Mouse (Mus musculus): ENCODE data around the gene Irgq. TPM values are rescaled to one million over a fixed set of nuclear protein-coding genes. Genes with fewer than 3 reads are reported as not detected.
"Not testable (repeated sequence)": the region's sequence is repeated elsewhere in the genome, so short reads cannot be mapped to it uniquely, and the experiment has no call there.

The Irgq gene
- polyA plus RNA-seq, 1 experiment from 2014 or later = 5.5 TPM

GRCm38 (mm10) chr7:24512355-24512754 lies 18.1 kb upstream of the Irgq start, which contains the start of gene AC161166.1:
Gene AC161166.1, minus strand, starts transcription at chr7:24512455.
- DNase-seq (ENCODE audit: low spot score) = no peak

DNA sequence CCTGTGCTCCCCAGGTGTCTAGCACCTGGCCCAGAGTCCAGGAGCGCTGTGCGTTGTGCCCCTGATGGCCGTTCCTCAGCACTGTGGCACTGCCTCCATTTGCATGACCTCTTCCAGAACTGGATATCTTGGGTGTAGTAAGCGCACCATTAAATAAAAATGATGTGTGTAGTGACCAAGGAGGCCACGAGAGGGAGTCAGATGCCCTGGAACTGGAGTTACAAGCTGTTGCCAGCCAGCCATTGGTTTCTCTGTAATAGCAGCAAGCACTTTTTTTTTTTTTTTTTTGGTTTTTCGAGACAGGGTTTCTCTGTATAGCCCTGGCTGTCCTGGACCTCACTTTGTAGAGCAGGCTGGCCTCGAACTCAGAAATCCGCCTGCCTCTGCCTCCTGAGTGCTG lies 14.2 kb upstream of the Irgq start:
- DNase-seq (ENCODE audit: low spot score) = not testable (repeated sequence)

DNA sequence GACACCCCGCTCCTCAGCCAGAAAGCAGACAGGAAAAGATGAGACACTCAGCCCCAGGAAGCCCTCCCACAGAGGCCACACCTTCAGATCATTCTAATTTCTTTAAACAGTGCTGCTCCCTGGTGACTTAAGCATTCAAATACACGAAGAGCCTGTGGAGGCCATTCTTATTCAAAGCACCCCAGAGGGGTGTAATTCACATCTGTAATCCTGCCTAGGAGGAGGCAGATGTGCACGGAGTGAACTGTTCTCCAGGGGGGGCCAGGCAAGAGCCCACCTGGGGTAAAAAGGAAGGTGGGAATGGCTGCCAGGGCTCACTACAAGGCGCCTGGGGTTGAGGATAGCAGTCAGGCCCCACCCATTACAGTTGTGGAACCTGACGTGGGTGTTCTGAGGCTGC lies 13.4 kb upstream of the Irgq start:
- DNase-seq (ENCODE audit: low spot score) = no peak

GRCm38 (mm10) chr7:24517654-24518053 lies 12.8 kb upstream of the Irgq start:
- DNase-seq (ENCODE audit: low spot score) = no peak

- DNase-seq (ENCODE audit: low spot score) = no peak
These were observed 11.4 kb upstream of the Irgq start for GRCm38 (mm10) chr7:24519130-24519529.

DNA sequence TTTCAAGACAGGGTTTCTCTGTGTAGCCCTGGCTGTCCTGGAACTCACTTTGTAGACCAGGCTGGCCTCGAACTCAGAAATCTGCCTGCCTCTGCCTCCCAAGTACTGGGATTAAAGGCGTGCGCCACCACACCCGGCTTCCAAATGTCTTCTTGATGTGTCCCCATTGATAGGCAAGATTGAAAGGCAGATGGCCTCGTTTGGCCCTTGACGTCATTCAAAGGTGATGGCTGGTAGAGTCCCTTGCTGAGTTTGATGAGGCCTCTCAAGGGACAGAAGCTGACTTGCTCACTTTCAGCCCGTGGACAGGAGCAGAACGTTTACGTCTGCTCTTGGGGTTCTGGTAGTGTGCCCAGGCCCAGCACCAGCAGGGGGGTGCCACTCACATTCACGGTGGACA lies 10.4 kb upstream of the Irgq start:
- not testable (repeated sequence) for DNase-seq (ENCODE audit: low spot score)

DNA sequence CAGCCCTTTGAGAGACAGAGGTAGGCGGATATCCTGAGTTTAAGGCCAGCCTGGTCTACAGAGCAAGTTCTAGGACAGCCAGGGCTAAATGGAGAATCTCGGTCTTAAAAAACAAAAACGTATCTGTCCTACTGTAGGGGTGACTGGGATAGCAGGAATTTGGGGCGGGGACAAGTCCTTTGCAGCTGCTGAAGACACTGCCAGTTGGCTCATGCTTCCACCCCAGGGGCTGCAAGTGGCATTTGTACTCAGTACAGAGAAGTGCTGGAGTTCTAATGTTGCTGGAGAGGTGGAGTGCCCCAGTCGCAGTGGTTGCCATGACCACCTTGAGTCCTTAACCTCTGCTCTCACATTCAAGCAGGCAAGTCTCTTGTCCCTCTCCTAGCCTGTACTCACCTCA lies 7.7 kb upstream of the Irgq start:
- DNase-seq (ENCODE audit: low spot score) = no peak

DNA sequence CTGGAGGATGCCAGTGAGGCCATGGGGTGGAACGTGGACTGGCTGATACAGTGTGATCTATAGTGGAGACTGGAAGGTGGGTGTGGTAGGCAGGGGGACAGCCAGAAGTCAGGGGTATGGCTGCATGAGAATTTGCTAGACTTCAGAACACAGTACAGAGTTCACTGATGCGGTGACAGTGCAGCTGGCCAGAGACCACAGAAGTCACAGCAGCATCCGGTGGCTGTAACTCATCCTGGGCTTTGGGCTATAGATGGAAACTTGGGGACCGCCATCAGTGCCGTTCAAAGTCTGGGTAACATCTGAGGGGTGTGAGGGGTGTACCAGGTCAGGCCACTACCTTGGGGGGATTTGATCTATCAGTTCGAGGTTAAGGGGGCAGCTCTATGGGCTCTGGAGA lies 6.8 kb upstream of the Irgq start:
- no peak for DNase-seq (ENCODE audit: low spot score)

- no peak for DNase-seq (ENCODE audit: low spot score)
These were observed 5.5 kb upstream of the Irgq start for GRCm38 (mm10) chr7:24524978-24525377.

- no peak for DNase-seq (ENCODE audit: low spot score)
These were observed 4.6 kb upstream of the Irgq start for GRCm38 (mm10) chr7:24525686-24526420.

DNA sequence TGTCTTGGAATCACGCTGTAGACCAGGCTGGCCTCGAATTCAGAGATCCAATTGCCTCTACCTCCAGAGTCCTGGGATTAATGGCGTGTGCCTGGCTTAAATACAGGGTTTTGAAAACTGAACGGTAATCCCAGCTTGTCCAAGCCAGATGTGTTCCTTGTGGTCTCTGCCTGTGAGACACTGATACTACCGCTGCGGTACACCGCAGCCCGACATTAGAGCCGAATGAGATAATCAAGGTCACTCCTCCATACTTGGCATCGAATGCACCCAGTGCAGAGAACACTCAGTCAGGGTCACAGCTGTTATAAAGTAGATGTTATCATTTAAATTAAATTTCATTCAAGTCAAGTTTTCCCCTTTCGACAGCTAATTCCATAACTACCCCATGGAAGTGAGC lies 1.6 kb upstream of the Irgq start:
- no peak for DNase-seq (ENCODE audit: low spot score)

- DNase-seq (ENCODE audit: low spot score) = no peak
These were observed 909 bp upstream of the Irgq start for GRCm38 (mm10) chr7:24529580-24529979.

- peak; percentile 67 for DNase-seq (ENCODE audit: low spot score)
These were observed 902 bp downstream of the Irgq start for GRCm38 (mm10) chr7:24531211-24531971.

GRCm38 (mm10) chr7:24533031-24533571 lies 2.6 kb downstream of the Irgq start:
- DNase-seq (ENCODE audit: low spot score) = no peak

DNA sequence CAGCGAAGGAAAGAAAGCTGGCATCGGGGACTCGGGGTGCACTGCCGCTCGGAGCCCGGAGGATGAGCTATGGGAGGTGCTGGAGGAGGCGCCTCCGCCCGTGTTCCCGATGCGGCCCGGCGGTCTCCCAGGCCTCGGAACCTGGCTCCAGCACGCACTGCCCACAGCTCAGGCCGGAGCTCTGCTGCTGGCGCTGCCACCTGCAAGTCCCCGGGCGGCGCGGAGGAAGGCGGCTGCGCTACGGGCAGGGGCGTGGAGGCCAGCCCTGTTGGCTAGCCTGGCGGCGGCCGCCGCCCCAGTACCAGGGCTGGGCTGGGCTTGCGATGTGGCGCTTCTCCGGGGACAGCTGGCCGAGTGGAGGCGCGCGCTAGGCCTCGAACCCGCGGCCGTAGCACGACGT lies 3.3 kb downstream of the Irgq start:
- no peak for DNase-seq (ENCODE audit: low spot score)

DNA sequence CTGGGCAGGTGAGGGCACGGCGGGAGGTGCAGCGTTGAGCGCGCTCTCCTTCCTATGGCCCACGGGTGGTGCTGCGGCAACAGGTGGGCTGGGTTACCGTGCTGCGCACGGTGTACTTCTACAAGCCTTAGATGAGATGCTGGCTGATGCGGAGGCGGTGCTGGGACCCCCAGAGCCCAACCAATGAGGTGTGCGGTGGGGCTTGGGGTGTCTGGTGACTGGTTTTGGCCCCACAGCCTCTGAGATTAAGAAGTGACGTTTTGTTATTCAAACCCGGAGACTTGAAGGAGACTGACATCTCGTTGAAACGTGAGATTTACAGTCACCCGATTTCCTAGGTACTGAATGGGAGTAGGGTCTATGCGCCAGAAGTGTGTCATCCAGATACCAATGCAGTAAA lies 3.8 kb downstream of the Irgq start:
- DNase-seq (ENCODE audit: low spot score) = no peak

- DNase-seq (ENCODE audit: low spot score) = no peak
These were observed 6.6 kb downstream of the Irgq start for GRCm38 (mm10) chr7:24537081-24537480.

GRCm38 (mm10) chr7:24537591-24537990 lies 7.1 kb downstream of the Irgq start:
- no peak for DNase-seq (ENCODE audit: low spot score)

DNA sequence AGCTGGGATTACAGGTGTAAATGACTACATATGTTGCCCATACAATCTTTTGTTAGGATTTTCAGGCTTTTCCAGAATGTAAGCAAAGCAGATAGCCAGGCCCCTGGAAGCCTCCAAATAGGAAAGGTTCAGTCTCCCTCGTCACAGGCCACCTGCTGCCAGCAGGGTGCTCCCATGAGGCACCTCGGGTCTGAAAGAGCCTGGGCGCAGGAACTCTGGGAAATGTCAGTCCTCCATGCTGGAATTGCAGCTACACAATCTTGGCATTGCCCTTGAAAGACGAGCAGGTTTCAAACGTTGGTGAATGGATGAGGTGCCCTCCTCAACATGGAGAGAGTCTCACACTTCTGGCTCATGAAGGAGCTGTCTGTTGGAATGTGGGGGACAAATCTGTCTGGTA lies 7.7 kb downstream of the Irgq start:
- DNase-seq (ENCODE audit: low spot score) = no peak

GRCm38 (mm10) chr7:24538701-24539100 lies 8.2 kb downstream of the Irgq start:
- DNase-seq (ENCODE audit: low spot score) = no peak

GRCm38 (mm10) chr7:24539686-24540085 lies 9.2 kb downstream of the Irgq start:
- no peak for DNase-seq (ENCODE audit: low spot score)

DNA sequence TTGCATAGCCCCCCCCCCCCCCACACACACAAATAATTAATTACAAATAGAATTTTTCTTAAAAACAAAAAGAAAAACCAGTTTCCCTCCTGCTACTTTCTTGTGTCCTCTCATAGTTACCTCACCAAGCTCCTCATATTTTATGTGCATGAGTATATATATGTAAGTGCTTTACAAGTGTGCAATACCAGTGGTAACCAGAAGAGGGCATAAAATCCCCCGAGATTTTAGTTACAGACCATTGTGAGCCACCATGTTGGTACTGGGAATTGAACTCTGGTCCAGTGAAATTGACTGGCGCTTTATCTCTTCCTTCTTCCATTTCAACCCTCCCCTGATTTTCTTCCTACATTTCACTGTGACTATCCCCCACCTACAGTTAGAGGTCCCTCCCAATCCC lies 14.0 kb downstream of the Irgq start:
- DNase-seq (ENCODE audit: low spot score) = no peak
